Mouse (Mus musculus) liver, embryonic 14 days (tissue): ENCODE results near the gene Anks1b. TPM values are rescaled to one million over a fixed set of nuclear protein-coding genes. Genes with fewer than 3 reads are reported as not detected.

Source experiments
- polyA plus RNA-seq: library from polyadenylated mRNA; depleted of rRNA; stranded (reverse); fragments of >200 nt; gene quantifications from 2 replicates; pipeline ENCODE4 v1.2.3, GENCODE M21; 2012; rRNA removed

Gene Anks1b
- polyA plus RNA-seq, result 0.08 TPM in 1 of 2 replicates, not detected in the other

DNA sequence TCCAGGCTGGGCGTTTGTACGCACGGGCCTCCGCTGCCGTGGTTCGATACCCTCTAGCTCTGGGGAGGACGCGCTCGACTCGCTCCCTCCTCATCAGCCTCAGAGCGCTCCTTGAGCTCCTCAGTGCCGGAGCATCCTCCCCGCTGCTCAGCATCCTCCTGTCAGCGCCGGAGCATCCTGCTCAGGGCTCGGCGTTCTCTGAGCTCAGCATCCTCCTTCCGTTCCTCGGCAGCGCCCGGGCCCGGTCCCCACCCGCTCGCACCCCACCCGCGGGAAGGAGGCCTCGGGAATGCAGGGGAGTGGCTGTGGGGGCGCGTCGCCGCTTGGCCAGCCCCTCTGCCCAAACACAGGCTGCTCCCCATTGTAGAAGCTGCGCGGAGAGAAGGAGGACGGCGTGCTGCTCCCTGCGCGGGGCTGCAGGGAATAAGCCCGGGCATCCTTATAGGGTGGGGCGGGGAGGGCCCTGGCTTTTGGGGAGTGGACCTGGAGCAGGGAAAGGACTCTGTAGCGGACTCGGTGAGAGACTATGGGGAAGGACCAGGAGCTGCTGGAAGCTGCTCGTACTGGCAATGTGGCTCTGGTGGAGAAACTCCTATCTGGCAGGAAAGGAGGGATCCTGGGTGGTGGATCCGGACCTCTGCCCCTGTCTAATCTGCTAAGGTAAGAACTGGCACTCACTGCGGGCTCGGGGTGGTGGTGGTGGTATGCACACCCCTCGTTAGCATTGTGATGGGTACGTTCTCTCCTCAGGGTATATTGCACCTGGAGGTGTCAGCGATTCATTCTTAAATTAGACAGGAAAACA lies at the start of gene Anks1b:
Gene Anks1b (plus strand): TSS at position 364 of the 805 bp plus-strand sequence.

Other genes with a start within 250 kb of the Anks1b start
- 10.5 and 11.8 TPM in 2 replicates for gene Scyl2, start 187.2 kb upstream of the Anks1b start, polyA plus RNA-seq
- gene Actr6, start 141.2 kb upstream of the Anks1b start, polyA plus RNA-seq, result 6.9 and 7.2 TPM in 2 replicates
- gene Uhrf1bp1l, start 128.5 kb upstream of the Anks1b start, polyA plus RNA-seq, result 9.9 and 10.1 TPM in 2 replicates